Mouse (Mus musculus) midbrain, postnatal 0 days (tissue): ENCODE results near the gene Cacna1c. TPM values are rescaled to one million over a fixed set of nuclear protein-coding genes. Genes with fewer than 3 reads are reported as not detected.

Experiments used
- ATAC-seq: fragments of 200-750 bp; cut with Nextera tagmentation; 2 replicates; pipeline ENCODE4 v1.8.0; 2017; ENCODE audit warnings: moderate number of reproducible peaks, mild to moderate bottlenecking, moderate TSS enrichment, moderate library complexity; ENCODE audit not compliant: low FRiP score
- DNase-seq: peaks from one replicate; pipeline ENCODE4 v3.0.0-alpha.2; 2015; ENCODE audit warnings: low spot score
- H3K27ac ChIP-seq: fragments of 300-500 bp; sonication (generic); 2 replicates; pipeline ENCODE4 v1.5.1; 2014; ENCODE audit warnings: low read depth, mild to moderate bottlenecking, low read length, mixed read lengths
- H3K27me3 ChIP-seq: fragments of 300-500 bp; sonication (generic); 2 replicates; pipeline ENCODE4 v1.6.1; 2014; ENCODE audit warnings: low read length, control low read depth, mixed read lengths; ENCODE audit not compliant: insufficient read depth
- H3K36me3 ChIP-seq: fragments of 300-500 bp; sonication (generic); 2 replicates; pipeline ENCODE4 v1.6.1; 2014; ENCODE audit warnings: low read length, control low read depth, mixed read lengths; ENCODE audit not compliant: insufficient read depth
- H3K4me1 ChIP-seq: fragments of 300-500 bp; sonication (generic); 2 replicates; pipeline ENCODE4 v1.6.1; 2014; ENCODE audit warnings: mild to moderate bottlenecking, control low read depth, antibody characterized with exemption, low read length, mixed read lengths; ENCODE audit not compliant: insufficient read depth
- H3K4me2 ChIP-seq: fragments of 300-500 bp; sonication (generic); 2 replicates; pipeline ENCODE4 v1.6.1; 2014; ENCODE audit warnings: low read depth, mild to moderate bottlenecking, low read length, mixed read lengths; ENCODE audit not compliant: poor library complexity, severe bottlenecking
- H3K4me3 ChIP-seq: fragments of 300-500 bp; sonication (generic); 2 replicates; pipeline ENCODE4 v1.5.1; 2014; ENCODE audit warnings: low read depth, mild to moderate bottlenecking, low read length, moderate library complexity
- H3K9ac ChIP-seq: fragments of 300-500 bp; sonication (generic); replicated peaks from 2 replicates; pipeline ENCODE4 v1.6.1; 2014; ENCODE audit warnings: mild to moderate bottlenecking, low read length, moderate library complexity, mixed read lengths; ENCODE audit not compliant: poor library complexity, severe bottlenecking
- H3K9me3 ChIP-seq: fragments of 300-500 bp; sonication (generic); 2 replicates; pipeline ENCODE4 v1.6.1; 2016; ENCODE audit warnings: low read length, control low read depth
- CTCF ChIP-seq: IDR thresholded peaks from 2 replicates; pipeline ENCODE4 v1.5.1; 2016; ENCODE audit warnings: antibody characterized with exemption, mild to moderate bottlenecking
- WGBS: fragments of 180-500 bp; shearing (Covaris S2); extraction: QIAGEN DNeasy Blood & Tissue Kit; methylation state at CpG from one replicate; pipeline ENCODE4 v1.1.7; 2014; 5-methylcytosine and 5-hydroxymethylcytosine counted together
- polyA plus RNA-seq: library from polyadenylated mRNA; unstranded; fragments of >200 nt; fragmentation: Nextera tagmentation; extraction: Ambion mirVana; gene quantifications from 2 replicates; pipeline ENCODE4 v1.2.1, GENCODE M21; 2015
- total RNA-seq: library from RNA; depleted of rRNA; stranded (reverse); fragments of >200 nt; gene quantifications from 2 replicates; pipeline ENCODE4 v1.2.3, GENCODE M21; 2014; rRNA removed

Gene Cacna1c
- total and polyA plus RNA-seq, 2 experiments from 2014 or later: 4.9 to 33.9 TPM

DNA sequence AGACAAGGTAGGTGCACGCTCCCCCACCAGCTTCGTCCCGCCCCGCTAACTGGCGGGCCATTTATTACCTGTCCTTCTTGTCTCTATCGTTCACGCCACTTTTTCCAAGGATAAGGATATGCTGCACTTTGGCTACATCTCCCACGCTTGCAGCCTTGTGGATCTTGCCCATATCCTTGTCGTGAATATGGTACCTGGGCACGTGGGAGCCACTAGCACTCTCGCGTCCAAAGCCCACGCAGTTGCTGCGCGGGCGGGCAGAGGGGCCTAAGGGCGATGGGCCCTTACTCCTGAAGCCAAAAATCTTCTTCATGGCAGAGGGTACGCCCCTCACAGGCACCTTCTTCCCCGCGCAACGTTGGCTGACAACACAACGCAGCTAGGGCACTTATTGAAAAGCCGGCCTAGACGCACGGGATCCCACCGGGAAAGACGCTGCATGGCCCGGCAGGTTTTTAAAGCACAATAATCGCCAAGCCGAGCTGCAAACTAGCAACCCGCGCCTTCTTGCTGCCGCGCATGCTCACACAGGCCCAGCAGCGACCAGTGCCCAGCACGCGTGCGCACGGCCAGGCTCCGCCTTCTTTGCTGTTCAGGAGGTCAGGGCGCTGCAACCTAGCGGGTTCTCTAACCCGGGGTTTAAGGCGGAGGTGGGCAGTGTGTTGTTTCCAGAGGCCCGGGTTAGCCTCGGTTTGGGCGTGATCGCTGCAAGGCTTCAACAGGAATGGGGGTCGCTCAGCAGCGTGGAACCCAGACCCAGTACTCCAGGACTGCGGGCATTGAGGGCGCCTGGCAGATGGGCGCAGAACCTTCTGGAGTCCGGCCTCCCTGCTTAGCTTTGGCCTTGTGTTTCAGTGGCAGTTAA lies 634.2 kb downstream of the Cacna1c start, which contains the start of gene Ankrd26:
Gene Ankrd26 (minus strand): TSS at position 482 of the 865 bp plus-strand sequence.
- peak within 1 kb of the TSS; percentile 76 for H3K9ac ChIP-seq
- peaks cover 13% of the 10 kb centered on the region for H3K36me3 ChIP-seq
- H3K27me3 ChIP-seq: no peaks in the 10 kb centered on the region
- no peaks in the 10 kb centered on the region for H3K9me3 ChIP-seq
- peaks cover 3% of the 10 kb centered on the region; the same call in 1 of the 2 replicates for H3K4me1 ChIP-seq
- peak within 1 kb of the TSS; percentile 81 for H3K4me3 ChIP-seq
- peak; percentile 93 for ATAC-seq
- peak within 1 kb of the TSS; percentile 94 for H3K4me2 ChIP-seq
- peak; percentile 93 for DNase-seq
- peak; percentile 8; the same call in 1 of the 2 replicates for TF ChIP-seq CTCF
- 3% methylated on average over 54 of the region's 54 CpGs for WGBS
- peak within 1 kb of the TSS; percentile 80 for H3K27ac ChIP-seq

DNA sequence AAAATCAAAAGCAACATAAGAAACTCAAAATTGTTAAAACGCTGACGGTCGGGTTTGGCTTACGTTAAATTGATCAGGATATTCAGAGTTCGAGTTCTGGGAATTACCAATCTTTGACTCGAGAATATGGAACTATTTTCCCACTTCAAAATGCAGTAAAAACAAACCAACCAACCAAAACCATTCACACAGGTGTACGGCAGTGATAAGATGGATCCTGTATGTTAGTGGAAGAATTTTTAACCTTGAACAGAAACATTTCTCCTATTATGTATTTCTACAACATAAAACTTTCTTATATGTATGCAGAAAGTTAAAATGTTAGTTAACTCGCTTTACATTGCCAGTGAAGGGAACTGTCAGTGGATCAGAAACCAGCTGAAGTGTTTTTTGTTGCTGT lies 635.0 kb downstream of the Cacna1c start:
- WGBS: 84% methylated on average over 8 of the region's 8 CpGs
- Histone ChIP-seq H3K4me2 (peak overlapping the region; percentile 94), H3K27me3 (no peaks in the 10 kb centered on the region), H3K36me3 (peaks cover 20% of the 10 kb centered on the region), H3K4me1 (peaks cover 3% of the 10 kb centered on the region; the same call in 1 of the 2 replicates), H3K4me3 (peak overlapping the region; percentile 81), H3K9me3 (no peaks in the 10 kb centered on the region), H3K9ac (peak overlapping the region; percentile 76), H3K27ac (peak overlapping the region; percentile 80)
- DNase-seq: no peak
- TF ChIP-seq CTCF: no peak
- ATAC-seq: no peak

DNA sequence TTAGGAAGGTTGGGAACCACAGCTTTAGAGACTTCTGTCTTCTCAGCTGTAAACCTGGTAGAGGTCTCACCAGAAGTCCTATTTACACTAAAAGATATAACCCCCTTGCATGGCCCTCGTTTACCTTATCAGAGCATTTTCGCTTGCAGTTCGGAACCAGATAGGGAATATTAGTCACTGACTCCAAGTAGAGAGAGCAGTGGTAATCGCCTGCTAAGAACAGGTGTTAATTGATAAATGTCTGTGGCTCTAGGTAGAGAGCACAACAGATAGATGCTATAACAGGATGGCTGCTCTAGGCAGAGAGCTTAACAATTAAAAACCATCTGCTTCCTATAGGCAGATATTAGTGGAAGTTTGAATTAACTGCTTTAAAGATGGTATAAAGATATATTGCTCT lies 657.6 kb downstream of the Cacna1c start:
- peaks cover 31% of the 10 kb centered on the region for H3K36me3 ChIP-seq
- no peaks in the 10 kb centered on the region for H3K4me1 ChIP-seq
- H3K9me3 ChIP-seq: no peaks in the 10 kb centered on the region
- 96% methylated on average over 4 of the region's 4 CpGs for WGBS
- no peak overlapping the region for H3K4me2 ChIP-seq
- no peak overlapping the region for H3K4me3 ChIP-seq
- DNase-seq: no peak
- no peak for ATAC-seq
- no peak overlapping the region for H3K27ac ChIP-seq
- H3K9ac ChIP-seq: no peak overlapping the region
- no peaks in the 10 kb centered on the region for H3K27me3 ChIP-seq
- TF ChIP-seq CTCF: no peak

Other genes with a start within 250 kb of the Cacna1c start
- gene Dcp1b, start 21.2 kb downstream of the Cacna1c start, total RNA-seq: 22.6 and 28.1 TPM in 2 replicates
- gene Dcp1b, start 21.2 kb downstream of the Cacna1c start, polyA plus RNA-seq: 11.7 and 12.2 TPM in 2 replicates
- gene Cacna2d4, start 40.1 kb upstream of the Cacna1c start, total RNA-seq: 0.77 and 5.1 TPM in 2 replicates
- 0.74 and 0.90 TPM in 2 replicates for gene Cacna2d4, start 40.1 kb upstream of the Cacna1c start, polyA plus RNA-seq
- gene Lrtm2, start 134.3 kb upstream of the Cacna1c start, total RNA-seq: 32.2 and 40.4 TPM in 2 replicates
- 21.1 and 24.3 TPM in 2 replicates for gene Lrtm2, start 134.3 kb upstream of the Cacna1c start, polyA plus RNA-seq
- 39.0 and 42.5 TPM in 2 replicates for gene Adipor2, start 221.3 kb upstream of the Cacna1c start, total RNA-seq
- 25.3 and 26.6 TPM in 2 replicates for gene Adipor2, start 221.3 kb upstream of the Cacna1c start, polyA plus RNA-seq